ENCODE assay signal across 16 mouse cellular contexts in the genomic region with DNA sequence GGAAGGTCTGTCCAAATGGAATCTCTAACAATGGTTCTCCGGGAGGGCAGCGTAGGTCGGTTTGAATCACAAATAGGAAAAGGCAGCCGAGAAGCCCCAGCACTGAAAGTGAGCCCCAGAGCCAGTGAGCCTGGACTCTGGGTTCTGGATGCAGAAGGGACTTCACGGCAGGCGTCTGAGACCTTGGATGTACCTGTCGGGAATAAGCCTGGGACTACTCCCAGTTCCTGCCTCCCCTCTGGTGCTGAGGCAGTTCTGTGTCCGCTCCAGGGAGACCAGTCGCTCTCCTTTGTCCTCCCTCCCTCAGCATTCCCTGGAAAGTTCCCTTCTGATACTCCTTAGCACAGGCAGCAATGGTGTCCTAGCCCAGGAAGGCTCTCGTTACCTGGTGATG. TPM values are rescaled to one million over a fixed set of nuclear protein-coding genes. Genes with fewer than 3 reads are reported as not detected.
DNase-seq lines count a peak whose midpoint lies in the region; ATAC-seq lines count a peak whose summit lies in the region.
"Had no signal": no experiment of that assay in that cellular context is flagged by ENCODE, and none has a peak within 500 bp of the region (broad histone marks: within the 10 kb centered on the region; RNA-seq: fewer than 3 reads in every experiment).

No protein-coding gene starts in this region.

- H3K9ac ChIP-seq in forebrain, embryonic 13.5 days = no peak overlapping the region
- H3K9ac ChIP-seq in forebrain, embryonic 14.5 days (ENCODE audit: low read length) = no peak overlapping the region
- H3K9ac ChIP-seq in neural tube, embryonic 15.5 days (replicated peaks) = no peak overlapping the region
- H3K9ac ChIP-seq in liver, embryonic 15.5 days = no peak overlapping the region
- H3K9ac ChIP-seq in neural tube, embryonic 13.5 days = peak overlapping the region; percentile 42; the same call in 1 of the 2 replicates
- H3K9ac ChIP-seq: heart, embryonic 15.5 days; limb, embryonic 15.5 days had no signal

- no peak for DNase-seq in forebrain, embryonic 14.5 days (ENCODE audit: low spot score)
- DNase-seq in neural tube, embryonic 10.5 days (ENCODE audit: extremely low spot score, low spot score) = peak; percentile 21
- DNase-seq in cerebellum, postnatal 10 days = no peak
- no peak for DNase-seq in adrenal gland, adult 18-20 months (ENCODE audit: low spot score in 2 of 2)
- DNase-seq: adrenal gland, postnatal 36 days; kidney, postnatal 25 days; thymus, adult 2 months had no signal

- WGBS in forebrain, embryonic 13.5 days = 9% methylated on average over 10 of the region's 10 CpGs
- WGBS in forebrain, embryonic 14.5 days = 14% methylated on average over 10 of the region's 10 CpGs
- WGBS in neural tube, embryonic 15.5 days = 28% methylated on average over 10 of the region's 10 CpGs
- 32% methylated on average over 10 of the region's 10 CpGs for WGBS in liver, embryonic 15.5 days (ENCODE audit: insufficient replicate concordance)
- 23% methylated on average over 10 of the region's 10 CpGs for WGBS in neural tube, embryonic 13.5 days

- H3K27me3 ChIP-seq in forebrain, embryonic 13.5 days = peaks cover 36% of the 10 kb centered on the region
- peaks cover 13% of the 10 kb centered on the region; the same call in 1 of the 2 replicates for H3K27me3 ChIP-seq in forebrain, embryonic 14.5 days (replicated peaks; ENCODE audit: control insufficient read depth, insufficient read depth, low read length)
- H3K27me3 ChIP-seq in neural tube, embryonic 15.5 days (replicated peaks) = peaks cover 8% of the 10 kb centered on the region
- H3K27me3 ChIP-seq in liver, embryonic 15.5 days = peaks cover 39% of the 10 kb centered on the region
- H3K27me3 ChIP-seq in neural tube, embryonic 13.5 days = peaks cover 21% of the 10 kb centered on the region

- H3K4me3 ChIP-seq in forebrain, embryonic 13.5 days = no peak overlapping the region
- no peak overlapping the region for H3K4me3 ChIP-seq in forebrain, embryonic 14.5 days (ENCODE audit: low read depth, low read length)
- no peak overlapping the region for H3K4me3 ChIP-seq in neural tube, embryonic 15.5 days (replicated peaks)
- no peak overlapping the region for H3K4me3 ChIP-seq in liver, embryonic 15.5 days (replicated peaks)
- H3K4me3 ChIP-seq in neural tube, embryonic 13.5 days = no peak overlapping the region
- H3K4me3 ChIP-seq: erythroblast, embryonic 14.5 days; heart, embryonic 15.5 days; limb, embryonic 15.5 days had no signal

- no peaks in the 10 kb centered on the region for H3K36me3 ChIP-seq in forebrain, embryonic 13.5 days (ENCODE audit: poor library complexity, severe bottlenecking)
- H3K36me3 ChIP-seq in forebrain, embryonic 14.5 days (ENCODE audit: control insufficient read depth, insufficient read depth, low read length) = no peaks in the 10 kb centered on the region
- no peaks in the 10 kb centered on the region for H3K36me3 ChIP-seq in neural tube, embryonic 15.5 days
- H3K36me3 ChIP-seq in liver, embryonic 15.5 days (replicated peaks) = no peaks in the 10 kb centered on the region
- H3K36me3 ChIP-seq in neural tube, embryonic 13.5 days = no peaks in the 10 kb centered on the region
- H3K36me3 ChIP-seq: heart, embryonic 15.5 days; limb, embryonic 15.5 days had no signal

- H3K4me2 ChIP-seq in forebrain, embryonic 13.5 days = no peak overlapping the region
- H3K4me2 ChIP-seq in forebrain, embryonic 14.5 days (ENCODE audit: low read length) = no peak overlapping the region
- H3K4me2 ChIP-seq in neural tube, embryonic 15.5 days = no peak overlapping the region
- peak overlapping the region; percentile 16 for H3K4me2 ChIP-seq in liver, embryonic 15.5 days
- no peak overlapping the region for H3K4me2 ChIP-seq in neural tube, embryonic 13.5 days
- H3K4me2 ChIP-seq: heart, embryonic 15.5 days; limb, embryonic 15.5 days had no signal

- no peak for ATAC-seq in forebrain, embryonic 13.5 days
- no peak for ATAC-seq in forebrain, embryonic 14.5 days
- ATAC-seq in neural tube, embryonic 15.5 days (ENCODE audit: low FRiP score) = no peak
- ATAC-seq in liver, embryonic 15.5 days (ENCODE audit: insufficient read depth) = no peak
- no peak for ATAC-seq in neural tube, embryonic 13.5 days (ENCODE audit: low read depth)
- ATAC-seq: intestine, postnatal 0 days had no signal

- H3K9me3 ChIP-seq in forebrain, embryonic 13.5 days (replicated peaks) = no peaks in the 10 kb centered on the region
- no peaks in the 10 kb centered on the region for H3K9me3 ChIP-seq in forebrain, embryonic 14.5 days (replicated peaks; ENCODE audit: control insufficient read depth, low read length)
- H3K9me3 ChIP-seq in neural tube, embryonic 15.5 days (replicated peaks) = no peaks in the 10 kb centered on the region
- no peaks in the 10 kb centered on the region for H3K9me3 ChIP-seq in liver, embryonic 15.5 days (replicated peaks)
- no peaks in the 10 kb centered on the region for H3K9me3 ChIP-seq in neural tube, embryonic 13.5 days
- H3K9me3 ChIP-seq: heart, embryonic 15.5 days; limb, embryonic 15.5 days had no signal

- H3K27ac ChIP-seq in forebrain, embryonic 13.5 days = peak overlapping the region; percentile 11; the same call in 1 of the 2 replicates
- H3K27ac ChIP-seq in forebrain, embryonic 14.5 days (ENCODE audit: low read depth, low read length) = no peak overlapping the region
- H3K27ac ChIP-seq in neural tube, embryonic 15.5 days (replicated peaks) = no peak overlapping the region
- H3K27ac ChIP-seq in liver, embryonic 15.5 days (replicated peaks) = no peak overlapping the region
- H3K27ac ChIP-seq in neural tube, embryonic 13.5 days (replicated peaks) = no peak overlapping the region
- H3K27ac ChIP-seq: heart, embryonic 15.5 days; limb, embryonic 15.5 days; macrophage had no signal

- H3K4me1 ChIP-seq in forebrain, embryonic 13.5 days = peaks cover 6% of the 10 kb centered on the region; the same call in 1 of the 2 replicates
- no peaks in the 10 kb centered on the region for H3K4me1 ChIP-seq in forebrain, embryonic 14.5 days (ENCODE audit: control insufficient read depth, insufficient read depth, low read length)
- peaks cover 5% of the 10 kb centered on the region; the same call in 1 of the 2 replicates for H3K4me1 ChIP-seq in neural tube, embryonic 15.5 days
- H3K4me1 ChIP-seq in liver, embryonic 15.5 days (replicated peaks) = peaks cover 36% of the 10 kb centered on the region
- peaks cover 10% of the 10 kb centered on the region for H3K4me1 ChIP-seq in neural tube, embryonic 13.5 days (replicated peaks)
- H3K4me1 ChIP-seq: limb, embryonic 15.5 days had no signal

RNA-seq across cellular contexts. Expression of gene Sec61a1, which starts 26.7 kb away (rescaled TPM):
- 153 and 170 TPM in 2 replicates for polyA plus RNA-seq in forebrain, embryonic 13.5 days (2015; fragmentation: Nextera tagmentation; extraction: Ambion mirVana)
- polyA plus RNA-seq in forebrain, embryonic 14.5 days (2014; fragmentation: Nextera tagmentation; extraction: Ambion mirVana) = 131 and 146 TPM in 2 replicates
- 138 and 161 TPM in 2 replicates for polyA plus RNA-seq in neural tube, embryonic 15.5 days (2015; fragmentation: Nextera tagmentation; extraction: Ambion mirVana)
- 123 and 141 TPM in 2 replicates for polyA plus RNA-seq in liver, embryonic 15.5 days (2015; fragmentation: Nextera tagmentation; extraction: Ambion mirVana)
- 164 and 173 TPM in 2 replicates for polyA plus RNA-seq in neural tube, embryonic 13.5 days (2015; fragmentation: Nextera tagmentation; extraction: Ambion mirVana)
- total RNA-seq in adrenal gland, adult 18-20 months (2021) = 100 to 1,000 TPM; 168 to 207 TPM
